Mouse (Mus musculus) neural tube, embryonic 11.5 days (tissue): ENCODE measurements around the gene Sema5a. TPM values are rescaled to one million over a fixed set of nuclear protein-coding genes. Genes with fewer than 3 reads are reported as not detected.

Experiments
- ATAC-seq: fragments of 200-750 bp; cut with Nextera tagmentation; 2 replicates; pipeline ENCODE4 v1.8.0; 2017; ENCODE audit warnings: moderate number of reproducible peaks, mild to moderate bottlenecking, moderate TSS enrichment, moderate library complexity; ENCODE audit not compliant: insufficient read depth, low FRiP score, low TSS enrichment
- DNase-seq: peaks from one replicate; pipeline ENCODE4 v3.0.0-alpha.2; 2015; ENCODE audit warnings: low spot score
- H3K27ac ChIP-seq: fragments of 300-500 bp; sonication (generic); 2 replicates; pipeline ENCODE4 v1.5.1; 2014; ENCODE audit warnings: low read depth, mild to moderate bottlenecking, low read length
- H3K27me3 ChIP-seq: fragments of 300-500 bp; sonication (generic); 2 replicates; pipeline ENCODE4 v1.6.1; 2014; ENCODE audit warnings: mild to moderate bottlenecking, low read length, mixed read lengths; ENCODE audit not compliant: control insufficient read depth, insufficient read depth
- H3K36me3 ChIP-seq: fragments of 300-500 bp; sonication (generic); 2 replicates; pipeline ENCODE4 v1.6.1; 2014; ENCODE audit warnings: mild to moderate bottlenecking, low read length, moderate library complexity, mixed read lengths; ENCODE audit not compliant: control insufficient read depth, insufficient read depth
- H3K4me1 ChIP-seq: fragments of 300-500 bp; sonication (generic); 2 replicates; pipeline ENCODE4 v1.6.1; 2014; ENCODE audit warnings: low read length, mixed read lengths; ENCODE audit not compliant: control insufficient read depth, insufficient read depth
- H3K4me2 ChIP-seq: fragments of 300-500 bp; sonication (generic); 2 replicates; pipeline ENCODE4 v1.6.1; 2014; ENCODE audit warnings: low read depth, mild to moderate bottlenecking, moderate library complexity
- H3K4me3 ChIP-seq: fragments of 300-500 bp; sonication (generic); 2 replicates; pipeline ENCODE4 v1.5.1; 2014; ENCODE audit warnings: low read depth, low read length
- H3K9ac ChIP-seq: fragments of 300-500 bp; sonication (generic); 2 replicates; pipeline ENCODE4 v1.6.1; 2014; ENCODE audit warnings: mild to moderate bottlenecking, low read length
- H3K9me3 ChIP-seq: fragments of 300-500 bp; sonication (generic); 2 replicates; pipeline ENCODE4 v1.6.1; 2016; ENCODE audit warnings: low read length; ENCODE audit not compliant: control insufficient read depth
- WGBS: fragments of 180-500 bp; shearing (Covaris S2); extraction: QIAGEN DNeasy Blood & Tissue Kit; methylation state at CpG from one replicate; pipeline ENCODE4 v1.1.7; 2014; 5-methylcytosine and 5-hydroxymethylcytosine counted together
- polyA plus RNA-seq: library from polyadenylated mRNA; unstranded; fragments of >200 nt; fragmentation: Nextera tagmentation; extraction: Ambion mirVana; gene quantifications from 2 replicates; pipeline ENCODE4 v1.2.1, GENCODE M21; 2014

The Sema5a gene
- polyA plus RNA-seq, 1 experiment from 2014 or later, result 10.3 TPM

DNA sequence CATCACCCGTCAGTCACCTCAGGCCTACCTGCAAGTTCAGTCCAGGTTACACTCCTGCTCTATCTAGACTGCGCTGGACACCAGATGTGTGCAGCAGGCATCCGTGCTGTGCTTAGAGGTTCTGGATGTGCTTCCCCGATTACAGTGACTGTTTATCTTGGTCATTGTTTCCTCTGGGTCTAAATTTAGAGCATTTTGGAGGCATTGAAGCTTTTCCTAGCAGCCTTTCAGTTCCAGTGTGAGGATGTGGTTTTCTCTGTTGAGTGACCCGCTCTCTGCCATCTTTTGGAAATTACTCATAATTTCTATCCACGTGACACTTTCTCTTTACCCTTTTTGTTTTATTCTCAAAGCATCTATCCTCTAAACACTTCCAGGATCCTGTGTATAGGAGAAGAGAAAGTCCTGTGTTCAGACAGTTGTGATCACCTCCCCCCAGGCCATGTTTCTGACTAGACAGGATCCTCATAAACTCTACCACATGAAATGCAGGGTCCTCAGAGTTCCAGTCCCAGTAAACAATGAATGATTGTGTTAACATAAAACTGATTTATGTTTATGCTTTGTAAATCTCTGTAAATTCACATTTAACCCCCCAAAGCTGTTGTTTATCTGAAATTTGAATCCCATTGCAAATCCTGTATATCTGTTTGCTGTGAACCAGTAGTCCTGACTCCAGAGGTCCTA lies 62.1 kb downstream of the Sema5a start:
- H3K9ac ChIP-seq, result no peak overlapping the region
- DNase-seq (no peak), ATAC-seq (no peak)
- H3K4me2 ChIP-seq, result no peak overlapping the region
- H3K27ac ChIP-seq, result no peak overlapping the region
- no peaks in the 10 kb centered on the region for H3K9me3 ChIP-seq
- no peaks in the 10 kb centered on the region for H3K27me3 ChIP-seq
- H3K4me1 ChIP-seq, result no peaks in the 10 kb centered on the region
- H3K36me3 ChIP-seq, result no peaks in the 10 kb centered on the region
- WGBS, result 70% methylated on average over 6 of the region's 6 CpGs
- H3K4me3 ChIP-seq, result no peak overlapping the region

DNA sequence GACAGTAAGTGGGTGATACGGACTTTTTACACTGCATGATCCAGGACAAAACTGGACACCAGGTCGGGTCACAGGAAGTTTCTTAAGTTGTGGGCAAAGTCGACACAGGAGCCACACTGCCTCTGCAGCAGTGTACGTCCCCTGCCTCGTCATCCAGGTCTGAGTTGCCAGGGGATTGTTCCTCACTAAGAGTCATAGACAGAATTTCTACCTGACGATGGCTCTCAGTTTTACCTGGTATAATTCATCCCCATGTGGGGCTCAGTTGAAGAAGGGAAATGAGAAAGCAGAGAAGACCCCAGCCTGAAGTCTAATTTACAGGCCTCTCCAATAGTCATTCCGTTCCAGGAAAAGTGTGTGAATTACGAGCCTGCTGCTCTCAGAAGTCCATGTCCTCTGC lies 66.2 kb downstream of the Sema5a start:
- Histone ChIP-seq H3K9me3 (no peaks in the 10 kb centered on the region), H3K4me3 (no peak overlapping the region), H3K4me2 (no peak overlapping the region), H3K27ac (no peak overlapping the region), H3K36me3 (no peaks in the 10 kb centered on the region), H3K27me3 (no peaks in the 10 kb centered on the region), H3K9ac (no peak overlapping the region), H3K4me1 (no peaks in the 10 kb centered on the region)
- 75% methylated on average over 8 of the region's 8 CpGs for WGBS
- ATAC-seq, result no peak
- DNase-seq, result no peak

DNA sequence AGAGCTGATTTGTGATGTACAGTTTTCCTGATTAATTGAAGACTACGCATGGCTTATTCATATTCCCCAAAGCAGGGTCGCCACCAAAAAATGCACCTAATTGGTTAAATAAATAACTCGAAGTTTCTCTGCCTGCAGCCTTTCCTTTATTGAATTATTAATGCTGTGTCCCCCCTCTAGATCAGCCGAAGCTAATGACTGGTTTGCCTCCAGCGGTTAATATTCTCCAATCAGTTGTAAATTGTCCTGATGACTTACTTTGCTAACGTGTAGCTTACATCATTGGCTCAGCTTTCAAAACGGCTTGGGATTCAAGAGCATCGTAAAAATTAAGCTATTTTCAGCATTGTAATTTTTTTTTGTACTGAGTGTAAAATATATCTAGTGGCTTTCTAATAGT lies 66.7 kb downstream of the Sema5a start:
- Histone ChIP-seq H3K4me2 (no peak overlapping the region), H3K9me3 (no peaks in the 10 kb centered on the region), H3K36me3 (no peaks in the 10 kb centered on the region), H3K4me1 (no peaks in the 10 kb centered on the region), H3K27ac (no peak overlapping the region), H3K4me3 (no peak overlapping the region), H3K9ac (no peak overlapping the region), H3K27me3 (no peaks in the 10 kb centered on the region)
- 74% methylated on average over 8 of the region's 8 CpGs for WGBS
- no peak for ATAC-seq
- DNase-seq, result no peak

DNA sequence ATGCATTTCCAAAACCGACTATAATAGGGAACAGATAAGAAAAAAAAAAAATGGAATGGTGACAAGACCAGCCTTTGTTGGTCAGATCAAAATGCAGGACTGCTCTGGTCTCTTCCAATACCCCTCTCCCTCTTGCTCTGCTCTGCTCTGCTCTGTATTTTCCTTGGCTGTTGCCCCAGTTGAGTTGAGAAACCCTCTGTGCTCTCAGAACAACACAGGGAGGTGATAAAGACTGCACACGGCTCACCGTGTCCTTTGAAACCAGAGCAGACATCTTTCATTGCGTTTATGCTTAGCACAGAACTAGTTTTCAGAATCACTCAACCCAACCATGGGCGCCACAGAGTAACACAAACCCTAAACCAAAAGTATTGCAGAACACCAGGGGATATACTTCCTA lies 72.5 kb downstream of the Sema5a start:
- no peak for DNase-seq
- whole genome bisulfite sequencing, result 85% methylated on average over 5 of the region's 5 CpGs
- Histone ChIP-seq H3K27ac (no peak overlapping the region), H3K4me1 (no peaks in the 10 kb centered on the region), H3K9me3 (no peaks in the 10 kb centered on the region), H3K27me3 (no peaks in the 10 kb centered on the region), H3K4me2 (no peak overlapping the region), H3K4me3 (no peak overlapping the region), H3K36me3 (no peaks in the 10 kb centered on the region), H3K9ac (no peak overlapping the region)
- no peak for ATAC-seq

DNA sequence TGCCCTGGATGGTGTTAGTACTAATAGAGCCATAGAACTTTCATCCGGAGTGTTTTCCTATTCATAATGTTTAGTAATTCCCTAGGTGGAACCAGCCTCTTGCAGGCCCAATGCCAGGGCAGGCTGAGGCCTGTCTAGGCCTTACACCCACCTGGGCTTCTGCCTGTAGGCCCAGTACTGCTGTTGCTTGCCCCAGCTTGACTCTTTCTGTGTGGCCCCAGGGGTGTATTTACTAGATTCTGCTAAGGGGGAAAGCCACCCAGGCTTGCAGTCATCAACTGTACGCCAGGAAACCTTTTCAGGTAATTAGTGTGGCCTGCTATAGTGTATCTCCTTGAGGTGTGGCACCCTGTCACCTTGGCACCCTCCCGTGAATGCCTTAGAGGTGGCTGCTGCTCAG lies 76.1 kb downstream of the Sema5a start:
- DNase-seq (no peak), ATAC-seq (no peak)
- H3K4me1 ChIP-seq, result no peaks in the 10 kb centered on the region
- no peaks in the 10 kb centered on the region for H3K36me3 ChIP-seq
- no peak overlapping the region for H3K9ac ChIP-seq
- H3K4me2 ChIP-seq, result no peak overlapping the region
- no peak overlapping the region for H3K27ac ChIP-seq
- H3K9me3 ChIP-seq, result no peaks in the 10 kb centered on the region
- H3K4me3 ChIP-seq, result no peak overlapping the region
- H3K27me3 ChIP-seq, result no peaks in the 10 kb centered on the region
- 89% methylated on average over 3 of the region's 3 CpGs for WGBS

DNA sequence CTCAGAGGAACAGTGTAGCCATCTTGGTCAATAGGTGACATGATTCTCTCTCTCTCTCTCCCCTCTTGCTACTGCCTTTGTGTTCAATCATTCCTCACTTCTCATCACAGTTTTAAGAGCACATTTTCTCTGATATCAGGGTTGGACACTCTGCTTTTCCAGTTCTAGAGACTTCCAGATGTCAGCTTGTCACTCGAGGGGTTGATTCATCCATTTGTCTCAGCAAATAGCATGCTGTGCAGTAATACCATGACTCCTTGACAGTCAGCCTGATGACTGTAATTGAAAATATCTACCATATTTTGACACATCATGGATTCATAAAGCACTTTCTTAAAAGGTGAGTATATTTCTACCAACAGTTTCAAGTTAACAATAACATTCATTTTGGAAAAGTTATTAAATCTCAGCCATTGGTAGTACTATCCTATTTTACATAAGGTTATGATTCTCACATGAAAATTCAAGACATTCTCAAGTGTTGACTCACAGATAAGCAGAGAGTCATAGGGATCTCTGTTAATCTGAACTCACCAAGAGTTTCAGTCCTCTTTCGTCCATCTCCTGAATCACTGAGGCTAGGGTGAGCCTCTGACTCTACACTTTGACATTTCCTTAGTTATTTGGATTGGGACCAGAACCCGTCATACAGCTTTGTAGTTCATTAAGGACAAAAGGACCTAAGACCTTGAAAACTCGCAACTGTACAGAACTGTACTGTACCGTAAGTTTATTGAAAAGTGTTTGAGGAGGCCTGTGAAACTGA lies 78.0 kb downstream of the Sema5a start:
- Histone ChIP-seq H3K27me3 (no peaks in the 10 kb centered on the region), H3K4me1 (no peaks in the 10 kb centered on the region), H3K4me2 (no peak overlapping the region), H3K27ac (no peak overlapping the region), H3K36me3 (no peaks in the 10 kb centered on the region), H3K4me3 (no peak overlapping the region), H3K9me3 (no peaks in the 10 kb centered on the region), H3K9ac (no peak overlapping the region)
- DNase-seq, result no peak
- no peak for ATAC-seq
- WGBS, result 94% methylated on average over 5 of the region's 5 CpGs

DNA sequence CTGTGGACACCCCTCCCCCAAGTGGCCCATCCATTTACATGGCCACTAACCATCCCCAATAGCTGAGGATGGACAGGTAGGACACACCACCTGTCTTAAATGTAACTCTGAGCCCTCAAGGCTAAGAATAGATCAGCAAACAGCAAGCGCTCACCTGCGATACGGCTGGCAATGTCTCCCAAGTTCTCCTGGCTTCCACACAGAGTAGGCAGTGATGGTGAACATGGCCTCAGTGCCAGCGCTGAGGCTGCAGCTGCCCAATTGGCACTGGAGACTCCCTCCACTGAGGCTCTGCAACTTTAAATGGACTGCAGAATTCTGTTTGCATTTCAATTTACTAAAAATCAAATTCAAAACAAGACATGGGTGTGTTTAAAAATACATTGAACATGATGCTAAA lies 78.6 kb downstream of the Sema5a start:
- no peaks in the 10 kb centered on the region for H3K27me3 ChIP-seq
- H3K27ac ChIP-seq, result no peak overlapping the region
- no peak overlapping the region for H3K4me2 ChIP-seq
- no peak overlapping the region for H3K9ac ChIP-seq
- H3K4me1 ChIP-seq, result no peaks in the 10 kb centered on the region
- no peak overlapping the region for H3K4me3 ChIP-seq
- DNase-seq (no peak), ATAC-seq (no peak)
- H3K36me3 ChIP-seq, result no peaks in the 10 kb centered on the region
- H3K9me3 ChIP-seq, result no peaks in the 10 kb centered on the region
- 97% methylated on average over 4 of the region's 4 CpGs for WGBS

DNA sequence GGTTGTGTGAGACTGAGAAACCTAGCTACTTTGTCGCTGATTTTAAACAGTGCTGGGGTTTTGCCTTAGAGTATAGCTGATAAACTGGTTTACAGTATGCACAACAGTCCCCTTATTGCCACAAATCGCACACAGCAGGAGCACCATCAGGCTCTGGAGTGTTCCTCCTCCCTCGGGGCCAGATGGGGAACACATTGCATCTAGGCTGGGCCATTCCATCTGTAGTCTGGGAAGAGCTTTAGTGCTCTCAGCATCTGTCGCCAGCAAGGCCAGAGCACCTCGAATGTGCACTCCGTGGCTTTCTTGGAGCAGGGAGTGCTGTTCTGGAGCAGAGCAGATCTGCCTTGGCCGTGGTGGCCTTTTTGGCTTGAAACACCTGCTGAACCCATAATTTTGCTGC lies 79.5 kb downstream of the Sema5a start:
- DNase-seq (no peak), ATAC-seq (no peak)
- Histone ChIP-seq H3K9me3 (no peaks in the 10 kb centered on the region), H3K27me3 (no peaks in the 10 kb centered on the region), H3K4me3 (no peak overlapping the region), H3K36me3 (no peaks in the 10 kb centered on the region), H3K4me2 (no peak overlapping the region), H3K9ac (no peak overlapping the region), H3K4me1 (no peaks in the 10 kb centered on the region), H3K27ac (no peak overlapping the region)
- WGBS, result 41% methylated on average over 7 of the region's 7 CpGs

DNA sequence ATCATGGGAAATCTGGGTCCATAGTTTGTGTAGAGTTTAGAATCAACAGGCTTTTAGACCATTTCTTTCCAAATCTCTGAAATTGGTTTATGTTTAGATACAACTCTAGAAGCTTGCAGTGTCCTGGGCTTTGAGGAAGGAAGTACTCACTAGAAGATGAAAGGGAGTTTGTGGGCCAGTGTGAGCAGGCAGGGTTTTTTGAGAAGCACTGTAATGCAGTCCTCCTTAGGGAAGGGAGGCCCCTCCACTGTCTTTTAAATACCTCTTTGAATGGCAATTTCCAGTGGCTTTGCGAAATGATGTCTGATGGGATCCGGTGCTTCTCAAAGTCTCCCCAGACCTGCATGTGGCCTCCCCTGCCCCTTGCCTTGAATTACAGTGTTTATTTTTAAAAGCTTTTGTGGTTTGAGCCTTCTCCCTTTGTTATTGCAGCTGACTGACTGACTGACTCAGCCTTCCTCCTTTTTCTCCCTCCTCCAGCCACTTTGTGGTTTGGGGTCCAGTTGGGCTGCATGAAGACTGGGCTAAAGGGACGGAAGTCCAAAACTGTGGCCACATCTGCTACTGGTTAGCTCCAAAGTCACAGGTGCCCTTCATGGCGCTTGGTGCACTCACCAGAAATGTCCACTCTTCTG lies 83.9 kb downstream of the Sema5a start:
- Histone ChIP-seq H3K27ac (no peak overlapping the region), H3K27me3 (no peaks in the 10 kb centered on the region), H3K9me3 (no peaks in the 10 kb centered on the region), H3K4me3 (no peak overlapping the region), H3K4me2 (no peak overlapping the region), H3K36me3 (no peaks in the 10 kb centered on the region), H3K4me1 (peaks cover 6% of the 10 kb centered on the region; the same call in 1 of the 2 replicates), H3K9ac (no peak overlapping the region)
- no peak for DNase-seq
- 45% methylated on average over 4 of the region's 4 CpGs for WGBS
- no peak for ATAC-seq
